Mouse (Mus musculus): ENCODE measurements around the gene Arhgap22.
A peak's percentile ranks its signal among the peaks of the same experiment; 100 is the strongest.

GRCm38 (mm10) chr14:33333833-33334232 is 120.0 kb downstream of the Arhgap22 start:
- peak; percentile 91 for TF ChIP-seq CTCF (IDR thresholded peaks at IDR 0.05; ENCODE audit: low read depth, low read length)
- no peak for TF ChIP-seq POLR2A (IDR thresholded peaks at IDR 0.05; ENCODE audit: insufficient read depth, low read length)
- no peak for TF ChIP-seq EP300 (IDR thresholded peaks at IDR 0.05; ENCODE audit: insufficient read depth, low read depth, low read length)

Measured in ES-Bruce4 (cell line).